Mouse (Mus musculus): ENCODE results near the gene Olfr1440. TPM values are rescaled to one million over a fixed set of nuclear protein-coding genes. Genes with fewer than 3 reads are reported as not detected.
A peak's percentile ranks its signal among the peaks of the same experiment; 100 is the strongest.

The Olfr1440 gene
- polyA plus RNA-seq, 1 experiment from 2014 or later = not detected

DNA sequence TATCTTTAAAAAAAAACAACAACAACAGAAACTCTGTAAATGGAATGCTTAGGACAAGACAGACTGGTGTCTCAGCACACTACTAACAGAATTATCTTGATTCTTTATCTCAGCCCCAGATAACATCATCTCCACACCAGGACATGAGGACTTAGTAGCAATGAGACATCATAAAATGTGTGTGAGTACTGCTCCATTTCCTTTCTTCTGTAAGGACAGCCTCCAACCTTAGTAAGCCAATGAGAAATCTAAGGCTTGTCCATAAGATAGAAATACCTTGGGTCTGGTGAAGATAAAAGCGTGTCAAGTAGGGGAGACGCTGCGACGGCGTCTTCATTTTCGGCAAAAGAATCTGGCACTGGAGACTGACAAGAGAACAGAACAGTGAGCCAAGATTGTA lies 40.5 kb downstream of the Olfr1440 start, which contains the start of gene Pfpl:
Gene Pfpl (plus strand): TSS at position 301 of the 400 bp plus-strand sequence.
- Histone ChIP-seq H3K9me3 (ENCODE audit: control insufficient read depth, low read length) (no peaks in the 10 kb centered on the region), H3K4me3 (ENCODE audit: low read depth, low read length) (no peak within 1 kb of the TSS), H3K27me3 (ENCODE audit: control insufficient read depth, insufficient read depth, low read length) (no peaks in the 10 kb centered on the region), H3K4me2 (ENCODE audit: low read depth) (no peak within 1 kb of the TSS), H3K9ac (ENCODE audit: low read length) (no peak within 1 kb of the TSS), H3K4me1 (ENCODE audit: control insufficient read depth, insufficient read depth, low read length) (no peaks in the 10 kb centered on the region), H3K27ac (ENCODE audit: low read depth, low read length) (no peak within 1 kb of the TSS), H3K36me3 (ENCODE audit: control insufficient read depth, insufficient read depth, low read length) (no peaks in the 10 kb centered on the region)
- DNase-seq (ENCODE audit: low spot score) = no peak
- no peak for ATAC-seq (ENCODE audit: insufficient read depth, low FRiP score, low TSS enrichment)
- WGBS = 95% methylated on average over 6 of the region's 6 CpGs

DNA sequence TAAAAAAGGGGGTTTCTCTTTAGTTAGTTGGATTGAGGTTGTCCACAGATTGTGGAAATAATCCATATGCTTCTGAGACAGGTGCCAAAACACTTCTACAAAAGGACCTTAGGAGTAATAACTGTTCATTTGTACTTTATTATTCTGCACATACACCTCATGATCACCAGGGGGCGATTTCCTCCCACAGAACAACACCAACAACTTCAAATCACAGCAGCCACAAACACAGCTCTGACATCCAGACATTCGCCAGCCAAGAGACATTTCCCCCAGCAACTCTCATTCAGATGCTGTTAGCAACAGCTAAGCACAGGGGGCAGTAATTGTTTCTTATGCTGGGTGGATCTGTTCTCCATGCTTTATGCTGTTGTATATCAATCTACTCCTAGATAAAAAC lies 46.0 kb downstream of the Olfr1440 start:
- DNase-seq (ENCODE audit: low spot score) = peak; percentile 34
- Histone ChIP-seq H3K4me1 (ENCODE audit: control insufficient read depth, insufficient read depth, low read length) (no peaks in the 10 kb centered on the region), H3K36me3 (ENCODE audit: control insufficient read depth, insufficient read depth, low read length) (no peaks in the 10 kb centered on the region), H3K4me2 (ENCODE audit: low read depth) (no peak overlapping the region), H3K27me3 (ENCODE audit: control insufficient read depth, insufficient read depth, low read length) (no peaks in the 10 kb centered on the region), H3K9me3 (ENCODE audit: control insufficient read depth, low read length) (no peaks in the 10 kb centered on the region), H3K9ac (ENCODE audit: low read length) (no peak overlapping the region), H3K4me3 (ENCODE audit: low read depth, low read length) (no peak overlapping the region), H3K27ac (ENCODE audit: low read depth, low read length) (no peak overlapping the region)
- 16% methylated on average over 2 of the region's 2 CpGs for WGBS
- ATAC-seq (ENCODE audit: insufficient read depth, low FRiP score, low TSS enrichment) = peak; percentile 41; the same call in 1 of the 2 replicates

DNA sequence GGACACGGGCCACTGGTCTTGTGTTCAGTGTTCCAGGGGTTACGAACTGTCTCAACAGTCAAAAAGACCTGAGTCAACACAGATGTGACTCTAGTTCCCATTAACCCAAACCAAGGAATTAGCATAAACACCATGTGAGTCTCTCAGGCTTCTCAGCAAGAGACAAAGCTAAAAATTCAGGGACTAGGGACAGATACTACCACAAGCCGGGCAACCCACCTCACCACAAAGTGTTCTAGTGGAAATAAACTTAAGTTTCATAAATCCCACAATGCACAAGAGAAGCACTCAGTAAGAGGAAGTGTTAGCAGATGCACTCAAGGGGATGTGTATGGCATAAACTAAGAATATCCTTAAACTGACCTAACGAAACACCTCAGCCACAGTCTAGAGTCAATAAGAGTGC lies 47.9 kb downstream of the Olfr1440 start:
- DNase-seq (ENCODE audit: low spot score) (no peak), ATAC-seq (ENCODE audit: insufficient read depth, low FRiP score, low TSS enrichment) (no peak)
- Histone ChIP-seq H3K9me3 (ENCODE audit: control insufficient read depth, low read length) (no peaks in the 10 kb centered on the region), H3K4me2 (ENCODE audit: low read depth) (no peak overlapping the region), H3K4me3 (ENCODE audit: low read depth, low read length) (no peak overlapping the region), H3K27ac (ENCODE audit: low read depth, low read length) (no peak overlapping the region), H3K9ac (ENCODE audit: low read length) (no peak overlapping the region), H3K27me3 (ENCODE audit: control insufficient read depth, insufficient read depth, low read length) (no peaks in the 10 kb centered on the region), H3K36me3 (ENCODE audit: control insufficient read depth, insufficient read depth, low read length) (no peaks in the 10 kb centered on the region), H3K4me1 (ENCODE audit: control insufficient read depth, insufficient read depth, low read length) (no peaks in the 10 kb centered on the region)
- WGBS = 85% methylated on average over 4 of the region's 4 CpGs

DNA sequence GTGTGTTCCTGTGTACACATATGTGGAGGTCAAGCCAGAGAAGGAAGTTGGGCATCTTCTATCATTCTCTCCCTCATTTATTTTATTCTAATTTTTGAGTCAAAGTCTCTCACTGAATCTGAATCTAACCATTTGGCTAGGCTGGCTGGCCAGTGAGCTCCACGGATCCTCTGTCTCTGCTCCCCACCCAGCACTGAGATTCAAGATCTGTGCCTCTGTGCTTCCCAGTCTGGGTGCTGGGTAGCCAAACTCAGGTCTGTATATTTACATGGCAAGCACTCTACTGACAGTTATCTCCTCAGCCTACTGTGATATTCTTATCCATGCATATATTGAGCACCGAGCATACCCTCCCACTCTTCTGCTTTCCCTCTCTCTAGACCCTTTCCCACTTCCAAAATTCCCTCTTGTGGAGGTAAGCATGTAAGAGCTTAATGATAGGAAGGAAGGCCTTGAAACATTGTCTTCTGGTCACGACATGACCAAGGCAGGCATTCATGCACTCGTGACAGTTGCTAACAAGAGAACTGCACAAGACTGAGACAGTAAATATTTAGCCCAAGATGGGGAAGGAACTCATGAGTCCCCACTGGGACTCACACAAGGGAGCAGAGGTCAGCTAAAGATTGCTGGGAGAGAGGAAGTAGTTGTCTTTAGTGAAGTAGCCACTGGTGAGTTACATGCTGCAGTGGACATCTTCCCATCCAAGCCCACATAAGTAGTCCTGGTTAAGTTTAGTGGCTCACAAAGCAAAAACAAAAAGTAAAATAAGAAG lies 48.9 kb downstream of the Olfr1440 start:
- Histone ChIP-seq H3K9me3 (ENCODE audit: control insufficient read depth, low read length) (no peaks in the 10 kb centered on the region), H3K4me3 (ENCODE audit: low read depth, low read length) (no peak overlapping the region), H3K9ac (ENCODE audit: low read length) (no peak overlapping the region), H3K36me3 (ENCODE audit: control insufficient read depth, insufficient read depth, low read length) (no peaks in the 10 kb centered on the region), H3K4me1 (ENCODE audit: control insufficient read depth, insufficient read depth, low read length) (no peaks in the 10 kb centered on the region), H3K4me2 (ENCODE audit: low read depth) (no peak overlapping the region), H3K27me3 (ENCODE audit: control insufficient read depth, insufficient read depth, low read length) (no peaks in the 10 kb centered on the region), H3K27ac (ENCODE audit: low read depth, low read length) (no peak overlapping the region)
- WGBS = 84% methylated on average over 4 of the region's 4 CpGs
- no peak for DNase-seq (ENCODE audit: low spot score)
- no peak for ATAC-seq (ENCODE audit: insufficient read depth, low FRiP score, low TSS enrichment)

DNA sequence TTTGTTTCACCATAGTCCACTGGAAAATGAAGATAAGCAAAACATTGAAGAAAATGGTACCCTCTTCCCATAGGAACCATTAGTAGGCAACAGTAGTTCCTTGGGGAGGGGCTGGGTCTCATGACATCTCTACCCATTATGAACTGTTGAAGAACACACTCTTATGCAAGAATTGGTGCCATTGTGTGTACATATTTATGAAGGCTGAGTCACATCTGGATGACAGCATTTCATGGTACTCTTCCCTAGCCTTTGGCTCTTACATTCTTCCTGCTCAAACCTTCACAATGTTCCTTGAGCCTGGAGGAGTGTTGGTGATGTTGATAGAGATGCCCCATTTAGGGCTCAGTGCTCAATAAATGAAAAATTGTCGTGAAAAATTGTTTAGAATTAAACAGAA lies 52.5 kb downstream of the Olfr1440 start:
- Histone ChIP-seq H3K27ac (ENCODE audit: low read depth, low read length) (no peak overlapping the region), H3K4me3 (ENCODE audit: low read depth, low read length) (no peak overlapping the region), H3K4me1 (ENCODE audit: control insufficient read depth, insufficient read depth, low read length) (no peaks in the 10 kb centered on the region), H3K9me3 (ENCODE audit: control insufficient read depth, low read length) (no peaks in the 10 kb centered on the region), H3K36me3 (ENCODE audit: control insufficient read depth, insufficient read depth, low read length) (no peaks in the 10 kb centered on the region), H3K27me3 (ENCODE audit: control insufficient read depth, insufficient read depth, low read length) (no peaks in the 10 kb centered on the region), H3K4me2 (ENCODE audit: low read depth) (no peak overlapping the region), H3K9ac (ENCODE audit: low read length) (no peak overlapping the region)
- no peak for DNase-seq (ENCODE audit: low spot score)
- ATAC-seq (ENCODE audit: insufficient read depth, low FRiP score, low TSS enrichment) = no peak
- WGBS = 63% methylated on average over 1 of the region's 1 CpGs

DNA sequence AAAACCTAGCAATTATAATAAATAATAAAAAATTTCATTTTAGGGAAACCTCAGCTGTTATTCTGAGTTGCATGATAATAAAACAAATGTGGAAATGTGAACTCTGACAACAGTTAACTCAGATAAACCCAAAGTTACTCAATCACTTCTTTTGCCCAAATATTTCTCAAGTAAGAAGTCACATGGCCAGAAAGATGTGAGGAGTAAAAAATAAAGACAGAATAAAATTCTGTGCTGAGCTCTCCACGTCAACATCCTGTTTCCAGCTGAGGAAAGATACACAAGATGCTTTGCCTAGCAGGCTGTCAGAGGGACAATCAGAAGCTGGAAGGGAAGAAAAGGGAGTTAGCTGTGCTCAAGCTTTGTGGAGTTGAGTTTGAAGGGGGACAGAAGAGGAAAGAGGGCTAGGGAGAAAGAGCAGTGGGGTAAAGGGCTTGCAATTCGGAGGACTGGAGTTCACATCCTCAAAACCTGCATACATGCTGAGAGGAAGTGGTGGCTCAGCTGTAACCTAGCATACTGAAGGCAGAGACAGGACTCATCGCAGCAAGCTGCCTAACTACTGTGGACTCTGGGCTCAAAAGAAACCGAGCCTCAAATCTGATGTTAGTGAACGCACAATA lies 53.1 kb downstream of the Olfr1440 start:
- H3K4me3 ChIP-seq (ENCODE audit: low read depth, low read length) = no peak overlapping the region
- no peaks in the 10 kb centered on the region for H3K27me3 ChIP-seq (ENCODE audit: control insufficient read depth, insufficient read depth, low read length)
- DNase-seq (ENCODE audit: low spot score) = no peak
- H3K36me3 ChIP-seq (ENCODE audit: control insufficient read depth, insufficient read depth, low read length) = no peaks in the 10 kb centered on the region
- WGBS = 77% methylated on average over 5 of the region's 5 CpGs
- ATAC-seq (ENCODE audit: insufficient read depth, low FRiP score, low TSS enrichment) = no peak
- H3K4me1 ChIP-seq (ENCODE audit: control insufficient read depth, insufficient read depth, low read length) = no peaks in the 10 kb centered on the region
- no peaks in the 10 kb centered on the region for H3K9me3 ChIP-seq (ENCODE audit: control insufficient read depth, low read length)
- H3K9ac ChIP-seq (ENCODE audit: low read length) = no peak overlapping the region
- H3K4me2 ChIP-seq (ENCODE audit: low read depth) = no peak overlapping the region
- H3K27ac ChIP-seq (ENCODE audit: low read depth, low read length) = no peak overlapping the region

DNA sequence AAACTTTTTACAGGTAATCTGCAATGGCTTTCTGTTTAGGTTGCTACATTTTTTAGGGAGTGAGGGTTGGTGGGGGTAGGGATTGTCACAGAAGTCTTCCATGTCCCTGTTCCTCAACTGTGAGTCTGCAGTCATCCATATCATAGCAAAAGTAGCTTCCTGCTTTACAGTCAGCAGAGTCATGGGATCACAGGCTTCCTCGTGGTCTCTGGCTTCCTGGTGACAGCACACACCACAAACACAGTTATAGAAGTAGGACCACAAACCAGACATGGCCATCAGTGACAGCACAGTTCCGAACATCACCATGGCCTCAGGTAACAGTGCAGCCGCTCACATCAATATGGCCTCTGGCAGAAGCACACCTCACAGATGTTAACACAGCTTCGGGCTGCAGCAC lies 55.5 kb downstream of the Olfr1440 start:
- 92% methylated on average over 4 of the region's 4 CpGs for WGBS
- Histone ChIP-seq H3K9ac (ENCODE audit: low read length) (no peak overlapping the region), H3K4me1 (ENCODE audit: control insufficient read depth, insufficient read depth, low read length) (no peaks in the 10 kb centered on the region), H3K4me3 (ENCODE audit: low read depth, low read length) (no peak overlapping the region), H3K9me3 (ENCODE audit: control insufficient read depth, low read length) (no peaks in the 10 kb centered on the region), H3K27ac (ENCODE audit: low read depth, low read length) (no peak overlapping the region), H3K36me3 (ENCODE audit: control insufficient read depth, insufficient read depth, low read length) (no peaks in the 10 kb centered on the region), H3K4me2 (ENCODE audit: low read depth) (no peak overlapping the region), H3K27me3 (ENCODE audit: control insufficient read depth, insufficient read depth, low read length) (no peaks in the 10 kb centered on the region)
- ATAC-seq (ENCODE audit: insufficient read depth, low FRiP score, low TSS enrichment) = no peak
- no peak for DNase-seq (ENCODE audit: low spot score)

DNA sequence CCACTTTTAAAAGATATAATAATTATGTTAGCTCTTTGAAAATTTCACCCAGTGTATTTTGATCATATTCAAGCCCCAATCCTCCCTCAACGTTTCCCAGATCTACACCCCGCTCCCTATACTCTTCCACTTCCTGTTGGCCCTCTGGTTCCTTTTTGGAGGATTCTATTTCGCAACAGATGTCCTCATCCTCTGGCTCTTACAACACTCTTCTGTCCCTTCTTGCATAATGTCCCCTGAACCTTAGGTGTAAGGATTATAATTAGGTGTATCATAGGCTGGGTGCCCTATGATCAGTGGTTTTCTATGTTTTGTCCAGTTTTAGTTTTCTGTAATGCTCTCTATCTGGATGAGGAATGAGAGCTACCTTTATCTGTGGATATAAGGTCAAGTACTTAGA lies 57.9 kb downstream of the Olfr1440 start:
- no peak overlapping the region for H3K4me3 ChIP-seq (ENCODE audit: low read depth, low read length)
- H3K9me3 ChIP-seq (ENCODE audit: control insufficient read depth, low read length) = no peaks in the 10 kb centered on the region
- H3K4me1 ChIP-seq (ENCODE audit: control insufficient read depth, insufficient read depth, low read length) = no peaks in the 10 kb centered on the region
- H3K27ac ChIP-seq (ENCODE audit: low read depth, low read length) = no peak overlapping the region
- whole genome bisulfite sequencing = 80% methylated on average over 3 of the region's 3 CpGs
- no peaks in the 10 kb centered on the region for H3K36me3 ChIP-seq (ENCODE audit: control insufficient read depth, insufficient read depth, low read length)
- H3K27me3 ChIP-seq (ENCODE audit: control insufficient read depth, insufficient read depth, low read length) = no peaks in the 10 kb centered on the region
- H3K9ac ChIP-seq (ENCODE audit: low read length) = no peak overlapping the region
- ATAC-seq (ENCODE audit: insufficient read depth, low FRiP score, low TSS enrichment) = no peak
- H3K4me2 ChIP-seq (ENCODE audit: low read depth) = no peak overlapping the region
- no peak for DNase-seq (ENCODE audit: low spot score)

Measured in neural tube, embryonic 11.5 days (tissue).